Mouse (Mus musculus): ENCODE measurements around the gene Gm527. TPM values are rescaled to one million over a fixed set of nuclear protein-coding genes. Genes with fewer than 3 reads are reported as not detected.

Gene Gm527
- polyA plus RNA-seq, 1 experiment from 2014 or later = 4.9 TPM

- ATAC-seq (ENCODE audit: insufficient number of reproducible peaks, insufficient read depth, low FRiP score, low TSS enrichment, low read depth) = no peak
- Histone ChIP-seq H3K4me1 (replicated peaks) (peaks cover 30% of the 10 kb centered on the region), H3K4me2 (peak overlapping the region; percentile 98), H3K9ac (replicated peaks) (peak overlapping the region; percentile 86), H3K4me3 (replicated peaks) (peak overlapping the region; percentile 85), H3K9me3 (no peaks in the 10 kb centered on the region), H3K36me3 (no peaks in the 10 kb centered on the region), H3K27me3 (no peaks in the 10 kb centered on the region), H3K27ac (peak overlapping the region; percentile 86)
- WGBS = under 1% methylated on average over 44 of the region's 44 CpGs
Measured at GRCm38 (mm10) chr12:64966101-64966631, 48.5 kb downstream of the Gm527 start.

GRCm38 (mm10) chr12:64966652-64967435 lies 49.1 kb downstream of the Gm527 start:
- H3K27ac ChIP-seq = peak overlapping the region; percentile 86
- H3K4me3 ChIP-seq (replicated peaks) = peak overlapping the region; percentile 85
- no peaks in the 10 kb centered on the region for H3K36me3 ChIP-seq
- ATAC-seq (ENCODE audit: insufficient number of reproducible peaks, insufficient read depth, low FRiP score, low TSS enrichment, low read depth) = no peak
- H3K4me1 ChIP-seq (replicated peaks) = peaks cover 33% of the 10 kb centered on the region
- WGBS = 5% methylated on average over 19 of the region's 19 CpGs
- no peaks in the 10 kb centered on the region for H3K27me3 ChIP-seq
- H3K4me2 ChIP-seq = peak overlapping the region; percentile 98
- H3K9me3 ChIP-seq = no peaks in the 10 kb centered on the region
- peak overlapping the region; percentile 86 for H3K9ac ChIP-seq (replicated peaks)

- peak overlapping the region; percentile 85 for H3K4me3 ChIP-seq (replicated peaks)
- peak overlapping the region; percentile 86 for H3K9ac ChIP-seq (replicated peaks)
- H3K36me3 ChIP-seq = no peaks in the 10 kb centered on the region
- 4% methylated on average over 9 of the region's 9 CpGs for WGBS
- H3K4me1 ChIP-seq (replicated peaks) = peaks cover 36% of the 10 kb centered on the region
- ATAC-seq (ENCODE audit: insufficient number of reproducible peaks, insufficient read depth, low FRiP score, low TSS enrichment, low read depth) = no peak
- peak overlapping the region; percentile 98 for H3K4me2 ChIP-seq
- H3K27ac ChIP-seq = no peak overlapping the region
- H3K27me3 ChIP-seq = no peaks in the 10 kb centered on the region
- no peaks in the 10 kb centered on the region for H3K9me3 ChIP-seq
Measured at GRCm38 (mm10) chr12:64967470-64967869, 49.8 kb downstream of the Gm527 start.

GRCm38 (mm10) chr12:64968067-64968466 lies 50.4 kb downstream of the Gm527 start:
- no peaks in the 10 kb centered on the region for H3K27me3 ChIP-seq
- WGBS = 4% methylated on average over 2 of the region's 2 CpGs
- no peaks in the 10 kb centered on the region for H3K36me3 ChIP-seq
- peak overlapping the region; percentile 98 for H3K4me2 ChIP-seq
- H3K4me1 ChIP-seq (replicated peaks) = peaks cover 36% of the 10 kb centered on the region
- peak overlapping the region; percentile 85 for H3K4me3 ChIP-seq (replicated peaks)
- no peak overlapping the region for H3K27ac ChIP-seq
- no peaks in the 10 kb centered on the region for H3K9me3 ChIP-seq
- 0 out of 2 replicates have a peak overlapping the region, but pooled peaks have one; percentile 86 for H3K9ac ChIP-seq (replicated peaks)
- no peak for ATAC-seq (ENCODE audit: insufficient number of reproducible peaks, insufficient read depth, low FRiP score, low TSS enrichment, low read depth)

GRCm38 (mm10) chr12:64971399-64971798 lies 53.7 kb downstream of the Gm527 start:
- Histone ChIP-seq H3K27me3 (no peaks in the 10 kb centered on the region), H3K4me2 (peak overlapping the region; percentile 15; the same call in 1 of the 2 replicates), H3K36me3 (no peaks in the 10 kb centered on the region), H3K9ac (replicated peaks) (no peak overlapping the region), H3K9me3 (no peaks in the 10 kb centered on the region), H3K4me3 (replicated peaks) (no peak overlapping the region), H3K4me1 (replicated peaks) (peaks cover 29% of the 10 kb centered on the region), H3K27ac (no peak overlapping the region)
- no peak for ATAC-seq (ENCODE audit: insufficient number of reproducible peaks, insufficient read depth, low FRiP score, low TSS enrichment, low read depth)

GRCm38 (mm10) chr12:64972063-64972462 lies 54.4 kb downstream of the Gm527 start:
- Histone ChIP-seq H3K9me3 (no peaks in the 10 kb centered on the region), H3K27ac (no peak overlapping the region), H3K4me2 (no peak overlapping the region), H3K4me1 (replicated peaks) (peaks cover 26% of the 10 kb centered on the region), H3K9ac (replicated peaks) (no peak overlapping the region), H3K4me3 (replicated peaks) (no peak overlapping the region), H3K27me3 (no peaks in the 10 kb centered on the region), H3K36me3 (peaks cover 5% of the 10 kb centered on the region; the same call in 1 of the 2 replicates)
- 85% methylated on average over 6 of the region's 6 CpGs for WGBS
- no peak for ATAC-seq (ENCODE audit: insufficient number of reproducible peaks, insufficient read depth, low FRiP score, low TSS enrichment, low read depth)

Other genes with a start within 250 kb of the Gm527 start
- 9.9 and 10.8 TPM in 2 replicates for gene Klhl28, start 47.6 kb downstream of the Gm527 start, polyA plus RNA-seq (2016; fragmentation: Nextera tagmentation; extraction: Ambion mirVana)
- gene Togaram1, start 47.9 kb downstream of the Gm527 start, polyA plus RNA-seq (2016; fragmentation: Nextera tagmentation; extraction: Ambion mirVana) = 29.6 and 31.0 TPM in 2 replicates
- gene Prpf39, start 118.4 kb downstream of the Gm527 start, polyA plus RNA-seq (2016; fragmentation: Nextera tagmentation; extraction: Ambion mirVana) = 81.1 and 81.9 TPM in 2 replicates
- gene Fkbp3, start 156.1 kb downstream of the Gm527 start, polyA plus RNA-seq (2016; fragmentation: Nextera tagmentation; extraction: Ambion mirVana) = 568 and 612 TPM in 2 replicates
- gene Fancm, start 157.7 kb downstream of the Gm527 start, polyA plus RNA-seq (2016; fragmentation: Nextera tagmentation; extraction: Ambion mirVana) = 22.7 and 25.4 TPM in 2 replicates

Measured in limb, embryonic 12.5 days (tissue).